Comparison of ENCODE assay signal across 28 mouse cellular contexts in the genomic region with DNA sequence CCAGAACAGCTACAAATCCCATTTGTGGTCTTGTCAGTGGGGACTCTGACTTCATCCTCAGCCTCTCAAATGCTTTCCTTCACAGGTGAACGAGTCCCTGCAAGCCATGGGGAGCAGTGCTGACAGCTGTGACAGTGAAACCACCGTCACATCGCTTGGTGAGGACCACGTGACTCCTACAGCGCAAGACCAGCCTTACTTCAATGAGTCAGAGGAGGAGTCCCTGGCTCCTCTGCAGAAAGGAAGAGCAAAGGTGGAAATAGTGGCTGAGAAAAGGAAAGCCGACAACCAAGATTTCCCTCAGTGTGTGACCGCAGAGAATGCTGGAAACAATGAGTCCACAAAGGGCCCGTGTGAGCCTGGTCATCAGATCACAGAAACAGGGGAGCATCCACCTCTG. TPM values are rescaled to one million over a fixed set of nuclear protein-coding genes. Genes with fewer than 3 reads are reported as not detected.
DNase-seq lines count a peak whose midpoint lies in the region; ATAC-seq and TF ChIP-seq lines count a peak whose summit lies in the region.
"Had no signal": no experiment of that assay in that cellular context is flagged by ENCODE, and none has a peak within 500 bp of the region (broad histone marks: within the 10 kb centered on the region; RNA-seq: fewer than 3 reads in every experiment).

No protein-coding gene starts in this region.

- no peaks in the 10 kb centered on the region for H3K9me3 ChIP-seq in midbrain, embryonic 11.5 days (ENCODE audit: control insufficient read depth, low read length)
- no peaks in the 10 kb centered on the region for H3K9me3 ChIP-seq in midbrain, embryonic 10.5 days (replicated peaks)
- H3K9me3 ChIP-seq in stomach, postnatal 0 days (ENCODE audit: control insufficient read depth, low read length) = no peaks in the 10 kb centered on the region
- H3K9me3 ChIP-seq: embryonic facial prominence, embryonic 13.5 days; embryonic facial prominence, embryonic 15.5 days; forebrain, embryonic 10.5 days; forebrain, embryonic 12.5 days; G1E had no signal

- H3K27me3 ChIP-seq in midbrain, embryonic 11.5 days (ENCODE audit: control insufficient read depth, insufficient read depth, low read length) = no peaks in the 10 kb centered on the region
- H3K27me3 ChIP-seq in midbrain, embryonic 10.5 days (ENCODE audit: low read depth, poor library complexity, severe bottlenecking) = no peaks in the 10 kb centered on the region
- H3K27me3 ChIP-seq in stomach, postnatal 0 days (ENCODE audit: control insufficient read depth, insufficient read depth, low read length) = no peaks in the 10 kb centered on the region
- H3K27me3 ChIP-seq: embryonic facial prominence, embryonic 13.5 days; embryonic facial prominence, embryonic 15.5 days; forebrain, embryonic 12.5 days; Patski had no signal

- H3K4me2 ChIP-seq in midbrain, embryonic 11.5 days = no peak overlapping the region
- H3K4me2 ChIP-seq in stomach, postnatal 0 days (replicated peaks; ENCODE audit: low read depth) = no peak overlapping the region
- H3K4me2 ChIP-seq: embryonic facial prominence, embryonic 13.5 days; embryonic facial prominence, embryonic 15.5 days; forebrain, embryonic 12.5 days had no signal

- H3K4me3 ChIP-seq in midbrain, embryonic 11.5 days (ENCODE audit: low read depth, low read length) = no peak overlapping the region
- no peak overlapping the region for H3K4me3 ChIP-seq in midbrain, embryonic 10.5 days
- H3K4me3 ChIP-seq in stomach, postnatal 0 days (ENCODE audit: low read depth, low read length) = no peak overlapping the region
- H3K4me3 ChIP-seq: embryonic facial prominence, embryonic 13.5 days; embryonic facial prominence, embryonic 15.5 days; erythroblast, embryonic 14.5 days; forebrain, embryonic 10.5 days; forebrain, embryonic 12.5 days had no signal

- no peak for TF ChIP-seq EP300 in stomach, postnatal 0 days (optimal IDR thresholded peaks at IDR 0.05)

- H3K36me3 ChIP-seq in midbrain, embryonic 11.5 days (ENCODE audit: control insufficient read depth, insufficient read depth, low read length) = 0 out of 2 replicates have a peak, but pooled peaks cover 2% of the 10 kb centered on the region
- H3K36me3 ChIP-seq in midbrain, embryonic 10.5 days = peaks cover 40% of the 10 kb centered on the region
- H3K36me3 ChIP-seq in stomach, postnatal 0 days (ENCODE audit: control insufficient read depth, insufficient read depth, low read length) = peaks cover 34% of the 10 kb centered on the region

- WGBS in midbrain, embryonic 11.5 days = 82% methylated on average over 8 of the region's 8 CpGs
- WGBS in midbrain, embryonic 10.5 days = 89% methylated on average over 8 of the region's 8 CpGs
- 76% methylated on average over 8 of the region's 8 CpGs for WGBS in stomach, postnatal 0 days

- ATAC-seq in midbrain, embryonic 11.5 days (ENCODE audit: low FRiP score) = no peak
- peak; percentile 45; the same call in 1 of the 2 replicates for ATAC-seq in stomach, postnatal 0 days (ENCODE audit: low FRiP score, low TSS enrichment)
- ATAC-seq: activated CD4-positive, CD25-positive, alpha-beta regulatory T cell, adult 4 months; forebrain, embryonic 14.5 days; forebrain, embryonic 16.5 days; Patski had no signal

- TF ChIP-seq CTCF in stomach, postnatal 0 days (IDR thresholded peaks at IDR 0.05; ENCODE audit: low read depth) = no peak

- H3K27ac ChIP-seq in midbrain, embryonic 11.5 days (ENCODE audit: low read depth, low read length) = no peak overlapping the region
- no peak overlapping the region for H3K27ac ChIP-seq in midbrain, embryonic 10.5 days (replicated peaks)
- no peak overlapping the region for H3K27ac ChIP-seq in stomach, postnatal 0 days (replicated peaks)
- H3K27ac ChIP-seq: embryonic facial prominence, embryonic 13.5 days; embryonic facial prominence, embryonic 15.5 days; forebrain, embryonic 10.5 days; forebrain, embryonic 12.5 days had no signal

- H3K4me1 ChIP-seq in midbrain, embryonic 11.5 days (ENCODE audit: control insufficient read depth, insufficient read depth, low read length) = no peaks in the 10 kb centered on the region
- H3K4me1 ChIP-seq in midbrain, embryonic 10.5 days = peaks cover 8% of the 10 kb centered on the region
- no peaks in the 10 kb centered on the region for H3K4me1 ChIP-seq in stomach, postnatal 0 days (replicated peaks; ENCODE audit: control insufficient read depth, insufficient read depth)
- H3K4me1 ChIP-seq: embryonic facial prominence, embryonic 13.5 days; embryonic facial prominence, embryonic 15.5 days had no signal

- H3K9ac ChIP-seq in midbrain, embryonic 11.5 days (ENCODE audit: low read length) = no peak overlapping the region
- no peak overlapping the region for H3K9ac ChIP-seq in stomach, postnatal 0 days (ENCODE audit: low read length)
- H3K9ac ChIP-seq: embryonic facial prominence, embryonic 13.5 days; embryonic facial prominence, embryonic 15.5 days; forebrain, embryonic 12.5 days had no signal

- peak; percentile 17 for DNase-seq in midbrain, embryonic 11.5 days (ENCODE audit: low spot score, missing footprints)
- no peak for DNase-seq in midbrain, embryonic 10.5 days (ENCODE audit: low spot score)
- DNase-seq in CD4-positive helper T cell, adult 2 months (ENCODE audit: low read depth, low spot score) = peak; percentile 14
- DNase-seq in stomach, postnatal 0 days (ENCODE audit: low spot score) = no peak
- no peak for DNase-seq in adrenal gland, postnatal 36 days
- DNase-seq in gastrocnemius, postnatal 10 days = no peak
- DNase-seq: adrenal gland, adult 8-10 months; adrenal gland, postnatal 14 days; B cell, adult 2 months; cerebellum, adult 11 months; cerebellum, adult 18-20 months; cerebellum, adult 8-10 months; cerebellum, adult 9-11 months; cerebellum, postnatal 14 days; cerebellum, postnatal 36 days; embryo, embryonic 11 days had no signal

RNA-seq across cellular contexts. Expression of a gene that starts 21.9 kb away (rescaled TPM):
- 5.8 and 6.1 TPM in 2 replicates for polyA plus RNA-seq in midbrain, embryonic 11.5 days (2014; fragmentation: Nextera tagmentation; extraction: Ambion mirVana)
- 4.0 and 4.5 TPM in 2 replicates for polyA plus RNA-seq in midbrain, embryonic 10.5 days (2016; fragmentation: Nextera tagmentation; extraction: Ambion mirVana)
- polyA plus RNA-seq in stomach, postnatal 0 days (2015; fragmentation: Nextera tagmentation; extraction: Ambion mirVana) = 23.3 and 25.2 TPM in 2 replicates
- total RNA-seq in adrenal gland, postnatal 36 days (2021) = 10 to 100 TPM; 47.5 to 51.2 TPM
- 10 to 100 TPM; 15.0 to 17.0 TPM for total RNA-seq in gastrocnemius, postnatal 10 days (2021)

RNA-seq across cellular contexts. Expression of a gene that starts 50.5 kb away (rescaled TPM):
- 1.4 and 2.1 TPM in 2 replicates for polyA plus RNA-seq in midbrain, embryonic 11.5 days (2014; fragmentation: Nextera tagmentation; extraction: Ambion mirVana)
- 0.95 and 1.0 TPM in 2 replicates for polyA plus RNA-seq in midbrain, embryonic 10.5 days (2016; fragmentation: Nextera tagmentation; extraction: Ambion mirVana)
- polyA plus RNA-seq in stomach, postnatal 0 days (2015; fragmentation: Nextera tagmentation; extraction: Ambion mirVana) = 0.04 TPM in 1 of 2 replicates, not detected in the other
- not detected for total RNA-seq in adrenal gland, postnatal 36 days (2021)
- total RNA-seq in gastrocnemius, postnatal 10 days (2021) = not detected
- total RNA-seq: adrenal gland, adult 18-20 months; adrenal gland, adult 8-10 months; adrenal gland, postnatal 14 days; common myeloid progenitor, adult 5-6 weeks had no signal
- polyA plus RNA-seq: activated CD4-positive, CD25-positive, alpha-beta regulatory T cell, adult 4 months; erythroblast, embryonic 14.5 days; forebrain, embryonic 10.5 days; forebrain, embryonic 16.5 days; G1E; Patski had no signal

Comparison
In these comparisons a context has a peak if more than half of its experiments do, and no peak if none do; other contexts are left out.
1. DNase-seq: peak in midbrain, embryonic 11.5 days (single experiment) and CD4-positive helper T cell, adult 2 months (single experiment); none in midbrain, embryonic 10.5 days (single experiment), stomach, postnatal 0 days (single experiment), adrenal gland, postnatal 36 days (0 of 2) and gastrocnemius, postnatal 10 days (single experiment).